Mouse (Mus musculus) liver, embryonic 16.5 days (tissue): ENCODE data around the gene Tpst1. TPM values are rescaled to one million over a fixed set of nuclear protein-coding genes. Genes with fewer than 3 reads are reported as not detected.

ENCODE experiments used
- ATAC-seq: fragments of 200-750 bp; cut with Nextera tagmentation; 2 replicates; pipeline ENCODE4 v1.8.0; 2017; ENCODE audit warnings: low read depth, mild to moderate bottlenecking, moderate number of reproducible peaks, moderate library complexity
- H3K27ac ChIP-seq: fragments of 300-500 bp; sonication (generic); 2 replicates; pipeline ENCODE4 v1.5.1; 2014; ENCODE audit warnings: mild to moderate bottlenecking, low read length
- H3K27me3 ChIP-seq: fragments of 300-500 bp; sonication (generic); 2 replicates; pipeline ENCODE4 v1.6.1; 2014; ENCODE audit warnings: low read depth, low read length, mixed read lengths; ENCODE audit not compliant: control insufficient read depth, insufficient read depth
- H3K36me3 ChIP-seq: fragments of 300-500 bp; sonication (generic); 2 replicates; pipeline ENCODE4 v1.6.1; 2014; ENCODE audit warnings: mild to moderate bottlenecking; ENCODE audit not compliant: control insufficient read depth, insufficient read depth
- H3K4me1 ChIP-seq: fragments of 300-500 bp; sonication (generic); 2 replicates; pipeline ENCODE4 v1.6.1; 2014; ENCODE audit warnings: low read depth, low read length, mixed read lengths; ENCODE audit not compliant: control insufficient read depth
- H3K4me2 ChIP-seq: fragments of 300-500 bp; sonication (generic); 2 replicates; pipeline ENCODE4 v1.6.1; 2014; ENCODE audit warnings: low read depth, low read length, mixed read lengths
- H3K4me3 ChIP-seq: fragments of 300-500 bp; sonication (generic); 2 replicates; pipeline ENCODE4 v1.5.1; 2014; ENCODE audit warnings: low read depth, mild to moderate bottlenecking, low read length
- H3K9ac ChIP-seq: fragments of 300-500 bp; sonication (generic); 2 replicates; pipeline ENCODE4 v1.6.1; 2014; ENCODE audit warnings: low read depth, low read length
- H3K9me3 ChIP-seq: fragments of 300-500 bp; sonication (generic); replicated peaks from 2 replicates; pipeline ENCODE4 v1.6.1; 2016; ENCODE audit warnings: low read length; ENCODE audit not compliant: control insufficient read depth
- WGBS: fragments of 180-500 bp; shearing (Covaris S2); extraction: QIAGEN DNeasy Blood & Tissue Kit; methylation state at CpG from one replicate; pipeline ENCODE4 v1.1.7; 2014; ENCODE audit not compliant: insufficient replicate concordance; 5-methylcytosine and 5-hydroxymethylcytosine counted together
- polyA plus RNA-seq: library from polyadenylated mRNA; unstranded; fragments of >200 nt; fragmentation: Nextera tagmentation; extraction: Ambion mirVana; gene quantifications from 2 replicates; pipeline ENCODE4 v1.2.1, GENCODE M21; 2015

Gene Tpst1
- polyA plus RNA-seq, 1 experiment from 2014 or later: 20.9 TPM

DNA sequence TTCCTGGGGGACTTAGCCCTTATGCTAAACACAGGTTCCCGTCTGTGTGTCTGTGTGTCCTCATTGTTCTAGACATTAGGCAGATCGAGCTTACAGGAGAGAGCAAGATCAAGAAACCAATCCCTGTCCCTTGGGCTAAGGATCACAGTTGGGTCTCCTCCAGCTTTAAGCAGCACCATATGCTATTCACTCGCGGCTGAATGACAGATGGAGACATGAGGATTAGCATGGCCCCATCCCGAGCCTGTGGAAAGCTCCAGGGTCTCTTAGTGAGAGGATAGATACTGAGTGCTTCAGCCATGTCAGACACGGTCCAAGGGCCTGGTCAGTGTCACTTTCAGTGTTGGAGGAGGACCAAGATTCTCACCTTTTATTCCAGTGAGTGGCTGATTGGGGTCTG is 22.7 kb upstream of the Tpst1 start:
- Histone ChIP-seq H3K4me2 (no peak overlapping the region), H3K9ac (no peak overlapping the region), H3K4me3 (no peak overlapping the region), H3K27ac (no peak overlapping the region), H3K27me3 (no peaks in the 10 kb centered on the region), H3K36me3 (peaks cover 20% of the 10 kb centered on the region), H3K4me1 (peaks cover 8% of the 10 kb centered on the region; the same call in 1 of the 2 replicates), H3K9me3 (no peaks in the 10 kb centered on the region)
- no peak for ATAC-seq
- 78% methylated on average over 6 of the region's 6 CpGs for WGBS

DNA sequence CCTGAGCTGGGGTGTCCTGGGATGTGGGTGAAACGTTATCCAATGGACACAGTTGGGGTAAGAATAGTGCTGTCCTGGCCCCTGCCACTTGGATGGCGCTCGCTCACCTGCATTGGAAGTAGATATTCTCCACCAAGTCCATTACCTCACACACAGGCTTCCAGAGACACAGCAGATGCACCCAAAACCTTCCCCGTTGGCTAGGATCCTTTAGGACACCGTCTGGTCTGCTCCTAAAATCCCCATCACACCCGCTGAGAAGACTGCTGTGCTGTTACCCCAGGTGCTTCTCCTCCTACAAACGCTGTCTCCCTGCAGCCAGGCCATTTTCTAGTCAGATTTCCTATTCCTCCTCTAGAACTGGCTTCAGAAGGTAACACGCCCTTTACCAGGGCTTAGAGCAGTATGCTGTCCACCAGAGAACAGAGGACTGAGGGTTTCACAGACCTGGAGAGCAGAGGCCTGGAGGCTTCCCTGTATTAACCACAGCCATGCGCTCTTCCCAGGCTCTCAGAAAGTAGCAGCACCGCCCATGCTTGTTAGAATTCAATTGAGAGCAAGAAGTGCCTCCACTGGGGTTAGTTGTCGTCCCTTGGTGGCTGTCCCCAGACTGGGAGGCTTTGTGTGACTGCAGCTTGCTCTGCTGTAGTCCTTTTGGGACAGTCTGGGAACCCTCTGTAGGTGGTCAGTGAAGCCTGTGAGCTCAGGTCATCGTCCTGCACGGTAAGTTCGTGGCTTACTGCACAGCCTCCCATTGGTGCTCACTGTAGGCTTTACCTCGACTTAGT is 21.9 kb upstream of the Tpst1 start:
- H3K36me3 ChIP-seq: peaks cover 20% of the 10 kb centered on the region

DNA sequence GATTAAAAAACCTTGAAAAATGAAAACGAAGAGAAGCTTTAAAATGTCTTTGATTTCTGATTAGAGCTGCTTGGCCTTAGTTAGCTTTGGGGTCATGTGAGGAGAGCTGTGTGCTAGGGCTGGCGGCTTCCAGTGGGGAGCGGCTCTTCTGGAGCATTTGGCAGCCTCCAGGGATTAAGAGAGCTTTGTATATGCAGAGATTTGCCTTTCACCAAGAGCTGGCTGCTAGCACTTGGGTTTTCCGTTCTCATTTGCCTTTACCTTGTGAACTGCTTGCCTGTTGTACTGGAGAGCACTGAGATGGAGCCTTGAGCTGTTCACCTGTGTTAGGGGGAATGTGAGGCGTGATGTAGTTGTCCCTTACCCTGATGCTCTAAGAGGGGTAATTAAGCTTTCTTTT is 20.6 kb upstream of the Tpst1 start:
- H3K4me1 ChIP-seq: peaks cover 12% of the 10 kb centered on the region; the same call in 1 of the 2 replicates
- no peak overlapping the region for H3K27ac ChIP-seq
- H3K36me3 ChIP-seq: peaks cover 11% of the 10 kb centered on the region
- no peaks in the 10 kb centered on the region for H3K9me3 ChIP-seq
- no peak overlapping the region for H3K4me2 ChIP-seq
- no peak for ATAC-seq
- no peak overlapping the region for H3K4me3 ChIP-seq
- 78% methylated on average over 5 of the region's 5 CpGs for WGBS
- no peak overlapping the region for H3K9ac ChIP-seq
- no peaks in the 10 kb centered on the region for H3K27me3 ChIP-seq

More for the DNA sequence above, 21.9 kb upstream of the Tpst1 start:
- H3K9ac ChIP-seq: no peak overlapping the region
- no peak overlapping the region for H3K4me2 ChIP-seq
- H3K27me3 ChIP-seq: no peaks in the 10 kb centered on the region
- 81% methylated on average over 15 of the region's 15 CpGs for WGBS
- H3K4me1 ChIP-seq: peaks cover 10% of the 10 kb centered on the region; the same call in 1 of the 2 replicates
- no peak overlapping the region for H3K27ac ChIP-seq
- H3K9me3 ChIP-seq: no peaks in the 10 kb centered on the region
- ATAC-seq: no peak
- H3K4me3 ChIP-seq: no peak overlapping the region

DNA sequence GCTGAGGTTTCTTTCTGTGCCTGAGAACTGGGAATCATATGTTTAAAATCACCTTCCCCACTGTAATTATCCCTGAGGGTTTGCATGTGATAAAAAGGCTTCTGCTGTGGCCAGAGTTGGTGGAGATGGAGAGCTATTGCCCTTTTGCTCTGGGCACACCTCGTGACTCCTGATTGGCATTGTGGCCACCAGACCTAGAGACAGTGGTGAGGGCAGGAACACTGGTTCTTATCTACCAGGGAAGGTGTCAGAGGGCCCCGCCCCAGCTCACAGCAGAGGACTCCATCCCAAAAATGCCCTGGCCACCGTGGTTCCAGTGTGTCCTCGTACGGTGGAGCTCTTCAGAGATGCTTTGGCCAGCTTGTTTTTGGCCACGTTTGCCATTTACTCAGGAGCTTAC is 20.2 kb upstream of the Tpst1 start:
- H3K36me3 ChIP-seq: peaks cover 11% of the 10 kb centered on the region
- 56% methylated on average over 6 of the region's 6 CpGs for WGBS
- no peak for ATAC-seq

DNA sequence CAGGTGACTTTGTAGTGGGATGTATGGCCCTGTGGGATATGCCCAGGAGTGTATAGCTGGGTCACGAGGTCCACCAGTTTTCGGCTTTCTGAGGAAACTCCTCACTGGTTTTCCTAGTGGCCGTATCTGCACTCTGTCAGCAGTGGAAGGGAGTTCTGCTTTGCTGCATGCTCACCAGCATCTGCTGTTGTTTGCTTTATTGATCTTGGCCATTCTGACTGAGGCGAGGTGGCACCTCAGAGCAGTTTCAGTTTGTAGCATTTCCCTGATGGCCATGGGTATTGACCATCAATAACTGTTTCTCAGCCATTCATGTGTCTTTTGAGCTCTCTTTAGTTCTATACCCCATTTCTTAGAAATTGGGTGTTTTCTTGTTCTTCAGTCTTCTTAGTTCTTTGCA is 17.4 kb upstream of the Tpst1 start:
- ATAC-seq: peak; percentile 44; the same call in 1 of the 2 replicates

More for the DNA sequence above, 20.2 kb upstream of the Tpst1 start:
- no peak overlapping the region for H3K27ac ChIP-seq
- H3K9me3 ChIP-seq: no peaks in the 10 kb centered on the region
- no peak overlapping the region for H3K4me2 ChIP-seq
- H3K27me3 ChIP-seq: no peaks in the 10 kb centered on the region
- no peak overlapping the region for H3K4me3 ChIP-seq
- peaks cover 12% of the 10 kb centered on the region; the same call in 1 of the 2 replicates for H3K4me1 ChIP-seq
- no peak overlapping the region for H3K9ac ChIP-seq

DNA sequence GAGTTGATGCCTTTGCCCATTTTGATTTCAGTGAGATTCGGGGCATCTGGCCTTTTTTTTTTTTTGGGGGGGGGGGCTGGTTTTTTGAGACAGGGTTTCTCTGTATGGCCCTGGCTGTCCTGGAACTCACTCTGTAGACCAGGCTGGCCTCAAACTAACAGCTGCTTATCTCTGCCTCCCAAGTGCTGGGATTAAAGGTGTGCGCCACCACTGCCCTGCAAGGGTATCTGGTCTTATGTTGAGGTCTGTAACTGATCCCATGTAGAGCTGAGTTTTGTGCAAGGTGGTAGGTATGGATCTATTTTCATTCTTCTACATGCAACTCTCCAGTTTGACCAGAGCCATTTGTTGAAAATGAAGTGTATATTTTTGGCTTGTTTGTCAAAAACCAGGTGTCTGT is 16.8 kb upstream of the Tpst1 start:
- Histone ChIP-seq H3K36me3 (peaks cover 9% of the 10 kb centered on the region), H3K9ac (no peak overlapping the region), H3K9me3 (no peaks in the 10 kb centered on the region), H3K27ac (no peak overlapping the region), H3K4me3 (no peak overlapping the region), H3K27me3 (no peaks in the 10 kb centered on the region), H3K4me1 (peaks cover 17% of the 10 kb centered on the region; the same call in 1 of the 2 replicates), H3K4me2 (no peak overlapping the region)
- WGBS: 45% methylated on average over 2 of the region's 2 CpGs
- ATAC-seq: no peak

More for the DNA sequence above, 17.4 kb upstream of the Tpst1 start:
- H3K4me1 ChIP-seq: peaks cover 17% of the 10 kb centered on the region; the same call in 1 of the 2 replicates
- H3K9me3 ChIP-seq: no peaks in the 10 kb centered on the region
- H3K4me2 ChIP-seq: peak overlapping the region; percentile 12; the same call in 1 of the 2 replicates
- WGBS: 73% methylated on average over 4 of the region's 4 CpGs
- no peaks in the 10 kb centered on the region for H3K27me3 ChIP-seq
- H3K4me3 ChIP-seq: no peak overlapping the region
- no peak overlapping the region for H3K9ac ChIP-seq
- peaks cover 9% of the 10 kb centered on the region for H3K36me3 ChIP-seq
- H3K27ac ChIP-seq: no peak overlapping the region

DNA sequence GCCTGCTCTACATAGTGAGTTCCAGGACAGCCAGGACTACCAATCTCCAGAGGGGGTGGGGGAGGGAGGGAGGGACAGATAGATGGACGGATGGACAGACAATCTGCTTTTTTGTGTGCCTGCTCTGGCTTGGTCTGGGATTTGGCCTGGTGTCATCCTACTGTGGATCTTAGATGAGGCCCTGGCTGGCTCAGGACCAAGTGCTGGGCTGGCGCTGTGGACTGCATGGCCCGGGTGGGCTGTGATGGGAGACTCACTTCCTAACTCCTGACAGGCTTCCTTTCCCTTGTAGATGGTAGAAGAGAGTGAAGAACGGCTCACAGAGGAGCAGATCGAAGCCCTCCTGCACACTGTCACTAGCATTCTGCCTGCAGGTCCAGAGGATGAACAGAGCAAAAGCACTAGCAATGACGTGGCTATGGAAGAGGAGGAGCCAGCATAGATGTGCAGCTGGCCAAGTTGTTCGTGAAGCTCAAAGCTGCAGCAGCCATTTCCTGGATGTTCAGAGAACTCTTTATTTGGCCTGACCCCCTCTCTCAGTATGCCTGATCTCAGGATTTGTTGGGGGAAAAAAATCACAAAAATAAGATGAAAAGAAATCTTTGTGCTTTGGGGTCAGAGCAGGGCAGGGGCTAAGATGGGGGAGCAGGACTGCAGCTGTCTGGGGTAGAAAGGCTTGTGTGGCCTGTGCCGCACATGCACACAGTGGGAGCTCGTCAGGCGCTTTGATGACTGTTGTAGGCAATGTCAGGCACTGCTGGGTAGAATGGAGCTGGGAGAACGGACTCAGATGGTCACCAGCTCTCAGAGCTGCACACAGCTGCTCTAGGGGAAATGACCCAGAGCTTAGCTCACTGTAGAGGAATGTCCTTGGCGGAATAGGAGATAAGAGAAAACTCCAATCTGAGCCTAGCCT is 13.5 kb upstream of the Tpst1 start:
- Histone ChIP-seq H3K27me3 (no peaks in the 10 kb centered on the region), H3K27ac (peak overlapping the region; percentile 8; the same call in 1 of the 2 replicates), H3K4me3 (no peak overlapping the region), H3K4me2 (no peak overlapping the region), H3K9me3 (no peaks in the 10 kb centered on the region), H3K4me1 (peaks cover 13% of the 10 kb centered on the region; the same call in 1 of the 2 replicates), H3K36me3 (peaks cover 3% of the 10 kb centered on the region; the same call in 1 of the 2 replicates), H3K9ac (no peak overlapping the region)
- 73% methylated on average over 12 of the region's 12 CpGs for WGBS
- peak; percentile 43; the same call in 1 of the 2 replicates for ATAC-seq

DNA sequence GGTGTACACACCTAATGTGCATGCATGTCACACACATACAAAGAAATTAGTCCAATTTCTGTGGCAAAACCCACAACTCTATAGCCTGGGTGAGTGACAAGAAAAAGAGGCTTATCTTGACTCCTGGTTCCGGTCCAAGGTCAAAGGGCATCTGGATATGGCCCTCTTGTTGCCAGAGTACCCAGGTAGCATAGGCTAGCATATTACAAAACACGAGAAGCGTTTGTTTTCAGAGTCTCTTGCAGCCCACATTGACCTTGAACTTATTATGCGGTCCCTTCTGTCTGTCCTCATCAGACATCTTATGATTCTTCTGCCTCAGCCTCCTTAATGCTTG is 12.8 kb upstream of the Tpst1 start:
- Histone ChIP-seq H3K27ac (no peak overlapping the region), H3K9ac (no peak overlapping the region)

More for the DNA sequence above, 12.8 kb upstream of the Tpst1 start:
- peaks cover 11% of the 10 kb centered on the region; the same call in 1 of the 2 replicates for H3K4me1 ChIP-seq
- WGBS: 75% methylated on average over 4 of the region's 4 CpGs
- no peaks in the 10 kb centered on the region for H3K27me3 ChIP-seq
- peaks cover 3% of the 10 kb centered on the region; the same call in 1 of the 2 replicates for H3K36me3 ChIP-seq
- H3K4me2 ChIP-seq: no peak overlapping the region
- ATAC-seq: 0 out of 2 replicates have a peak, but pooled peaks have one; percentile 6
- H3K4me3 ChIP-seq: no peak overlapping the region
- no peaks in the 10 kb centered on the region for H3K9me3 ChIP-seq
